Mouse (Mus musculus): ENCODE results near the gene Snx6. TPM values are rescaled to one million over a fixed set of nuclear protein-coding genes. Genes with fewer than 3 reads are reported as not detected.

Gene Snx6
- total and polyA plus RNA-seq, 2 experiments from 2014 or later = 57.6 to 141 TPM

GRCm38 (mm10) chr12:54697791-54698250 lies 97.7 kb downstream of the Snx6 start:
- Histone ChIP-seq H3K4me1 (ENCODE audit: insufficient read depth, low read length) (no peaks in the 10 kb centered on the region; the same call in 1 of the 2 replicates), H3K9ac (replicated peaks; ENCODE audit: low read length) (no peak overlapping the region), H3K9me3 (ENCODE audit: low read length) (no peaks in the 10 kb centered on the region), H3K36me3 (ENCODE audit: insufficient read depth, low read length) (no peaks in the 10 kb centered on the region), H3K4me2 (ENCODE audit: low read depth, low read length) (no peak overlapping the region), H3K27ac (no peak overlapping the region), H3K4me3 (ENCODE audit: low read length) (no peak overlapping the region), H3K27me3 (ENCODE audit: insufficient read depth, low read length) (no peaks in the 10 kb centered on the region)
- TF ChIP-seq CTCF (IDR thresholded peaks at IDR 0.05; ENCODE audit: low read depth) = no peak
- DNase-seq (ENCODE audit: low spot score) (no peak), ATAC-seq (no peak)
- WGBS = 54% methylated on average over 6 of the region's 6 CpGs

DNA sequence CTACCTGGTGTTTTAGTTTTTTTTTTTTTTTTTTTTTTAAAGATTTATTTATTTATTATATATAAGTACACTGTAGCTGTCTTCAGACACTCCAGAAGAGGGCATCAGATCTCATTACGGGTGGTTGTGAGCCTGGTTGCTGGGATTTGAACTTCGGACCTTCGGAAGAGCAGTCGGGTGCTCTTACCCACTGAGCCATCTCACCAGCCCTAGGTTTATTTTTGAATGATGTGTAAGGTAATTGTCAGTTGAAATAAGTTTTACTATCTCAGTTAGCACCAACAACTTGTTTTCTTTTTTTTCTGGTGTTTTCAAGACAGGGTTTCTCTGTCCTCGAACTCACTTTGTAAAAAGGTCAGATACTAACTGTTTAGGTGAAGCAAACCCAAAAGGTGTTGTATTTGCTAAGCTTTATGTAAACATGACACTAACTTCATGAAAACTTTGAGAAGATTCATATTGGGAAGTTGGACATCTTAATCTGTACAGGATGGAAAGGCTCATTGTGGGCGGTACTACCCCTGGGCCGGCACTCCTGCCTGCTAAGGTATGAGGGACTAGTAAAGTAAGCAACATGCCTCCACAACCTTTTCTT lies 98.4 kb downstream of the Snx6 start:
- H3K9ac ChIP-seq (replicated peaks; ENCODE audit: low read length) = no peak overlapping the region
- H3K4me2 ChIP-seq (ENCODE audit: low read depth, low read length) = no peak overlapping the region
- H3K4me1 ChIP-seq (ENCODE audit: insufficient read depth, low read length) = no peaks in the 10 kb centered on the region; the same call in 1 of the 2 replicates
- no peak for TF ChIP-seq CTCF (IDR thresholded peaks at IDR 0.05; ENCODE audit: low read depth)
- WGBS = 8% methylated on average over 7 of the region's 7 CpGs
- H3K27me3 ChIP-seq (ENCODE audit: insufficient read depth, low read length) = no peaks in the 10 kb centered on the region
- 0 out of 2 replicates have a peak, but pooled peaks cover 2% of the 10 kb centered on the region for H3K36me3 ChIP-seq (ENCODE audit: insufficient read depth, low read length)
- DNase-seq (ENCODE audit: low spot score) (no peak), ATAC-seq (peak; percentile 50)
- H3K27ac ChIP-seq = no peak overlapping the region
- no peak overlapping the region for H3K4me3 ChIP-seq (ENCODE audit: low read length)
- H3K9me3 ChIP-seq (ENCODE audit: low read length) = no peaks in the 10 kb centered on the region

Other genes starting within 250 kb of the Snx6 start
- gene Sptssa, start 139.1 kb downstream of the Snx6 start, total RNA-seq (2014; rRNA removed) = 51.9 and 66.0 TPM in 2 replicates
- gene Sptssa, start 139.1 kb downstream of the Snx6 start, polyA plus RNA-seq (2015; fragmentation: Nextera tagmentation; extraction: Ambion mirVana) = 222 and 227 TPM in 2 replicates
- 18.0 and 19.0 TPM in 2 replicates for gene Eapp, start 99.8 kb downstream of the Snx6 start, total RNA-seq (2014; rRNA removed)
- gene Eapp, start 99.8 kb downstream of the Snx6 start, polyA plus RNA-seq (2015; fragmentation: Nextera tagmentation; extraction: Ambion mirVana) = 95.3 and 96.2 TPM in 2 replicates
- gene Cfl2, start 67.2 kb upstream of the Snx6 start, total RNA-seq (2014; rRNA removed) = 162 and 184 TPM in 2 replicates
- gene Cfl2, start 67.2 kb upstream of the Snx6 start, polyA plus RNA-seq (2015; fragmentation: Nextera tagmentation; extraction: Ambion mirVana) = 255 and 262 TPM in 2 replicates
- not detected in 2 replicates for gene Gm20403, start 190.8 kb upstream of the Snx6 start, total RNA-seq (2014; rRNA removed)
- not detected in 2 replicates for gene Gm20403, start 190.8 kb upstream of the Snx6 start, polyA plus RNA-seq (2015; fragmentation: Nextera tagmentation; extraction: Ambion mirVana)
- gene Baz1a, start 218.6 kb upstream of the Snx6 start, total RNA-seq (2014; rRNA removed) = 2.3 and 3.1 TPM in 2 replicates
- gene Baz1a, start 218.6 kb upstream of the Snx6 start, polyA plus RNA-seq (2015; fragmentation: Nextera tagmentation; extraction: Ambion mirVana) = 4.6 and 6.0 TPM in 2 replicates

Data from hindbrain, postnatal 0 days (tissue).